Mouse (Mus musculus) C2C12 (cell line): ENCODE measurements around the gene Nectin2. TPM values are rescaled to one million over a fixed set of nuclear protein-coding genes. Genes with fewer than 3 reads are reported as not detected.
"Not testable (repeated sequence)": the region's sequence is repeated elsewhere in the genome, so short reads cannot be mapped to it uniquely, and the experiment has no call there.

Experiments used
- H3K27me3 ChIP-seq: one replicate; pipeline ENCODE4 v1.6.1; 2011; ENCODE audit not compliant: control insufficient read depth, insufficient read depth, insufficient read length
- H3K36me3 ChIP-seq: one replicate; pipeline ENCODE4 v1.6.1; 2011; ENCODE audit not compliant: control insufficient read depth, insufficient read depth
- H3K4me3 ChIP-seq: one replicate; pipeline ENCODE4 v1.5.1; 2011; ENCODE audit warnings: mild to moderate bottlenecking, control low read depth; ENCODE audit not compliant: poor library complexity, insufficient read depth, severe bottlenecking
- H3K79me2 ChIP-seq: one replicate; pipeline ENCODE4 v1.6.1; 2011; ENCODE audit not compliant: control insufficient read depth, insufficient read depth
- H3K79me3 ChIP-seq: one replicate; pipeline ENCODE4 v1.6.1; 2011; ENCODE audit warnings: low read depth, control low read depth
- H3ac ChIP-seq: one replicate; pipeline ENCODE3; 2011; ENCODE audit warnings: low read depth; ENCODE audit not compliant: control insufficient read depth, insufficient read length
- CEBPB ChIP-seq: IDR thresholded peaks from one replicate; pipeline ENCODE4 v1.6.1; 2011; ENCODE audit warnings: low read depth, mild to moderate bottlenecking, control low read depth, moderate library complexity
- CTCF ChIP-seq: IDR thresholded peaks from one replicate; pipeline ENCODE4 v1.5.1; 2011; ENCODE audit not compliant: control insufficient read depth, insufficient read depth, insufficient read length
- FOSL1 ChIP-seq: IDR thresholded peaks from one replicate; pipeline ENCODE4 v1.8.0; 2011; ENCODE audit warnings: mild to moderate bottlenecking, low read length; ENCODE audit not compliant: poor library complexity, insufficient read depth, severe bottlenecking
- MAX ChIP-seq: IDR thresholded peaks from one replicate; pipeline ENCODE4 v1.6.1; 2011; ENCODE audit warnings: mild to moderate bottlenecking, control low read depth
- MYOD1 ChIP-seq: IDR thresholded peaks from one replicate; pipeline ENCODE4 v1.6.1; 2011; ENCODE audit warnings: low read depth; ENCODE audit not compliant: control insufficient read depth, insufficient read length
- MYOG ChIP-seq: IDR thresholded peaks from one replicate; pipeline ENCODE4 v1.6.1; 2011; ENCODE audit not compliant: control insufficient read depth, insufficient read length; ENCODE audit errors: extremely low read depth
- USF1 ChIP-seq: IDR thresholded peaks from one replicate; pipeline ENCODE4 v1.6.1; 2011; ENCODE audit warnings: low read depth, mild to moderate bottlenecking, control low read depth, moderate library complexity
- polyA plus RNA-seq: library from polyadenylated mRNA; unstranded; fragments of >200 nt; fragmentation: generic; extraction: Trizol; gene quantifications from one replicate; pipeline ENCODE4 v1.2.1, GENCODE M21; 2012; ENCODE audit warnings: missing spikeins

Nectin2 gene
- polyA plus RNA-seq, 1 experiment, result 26.7 TPM

DNA sequence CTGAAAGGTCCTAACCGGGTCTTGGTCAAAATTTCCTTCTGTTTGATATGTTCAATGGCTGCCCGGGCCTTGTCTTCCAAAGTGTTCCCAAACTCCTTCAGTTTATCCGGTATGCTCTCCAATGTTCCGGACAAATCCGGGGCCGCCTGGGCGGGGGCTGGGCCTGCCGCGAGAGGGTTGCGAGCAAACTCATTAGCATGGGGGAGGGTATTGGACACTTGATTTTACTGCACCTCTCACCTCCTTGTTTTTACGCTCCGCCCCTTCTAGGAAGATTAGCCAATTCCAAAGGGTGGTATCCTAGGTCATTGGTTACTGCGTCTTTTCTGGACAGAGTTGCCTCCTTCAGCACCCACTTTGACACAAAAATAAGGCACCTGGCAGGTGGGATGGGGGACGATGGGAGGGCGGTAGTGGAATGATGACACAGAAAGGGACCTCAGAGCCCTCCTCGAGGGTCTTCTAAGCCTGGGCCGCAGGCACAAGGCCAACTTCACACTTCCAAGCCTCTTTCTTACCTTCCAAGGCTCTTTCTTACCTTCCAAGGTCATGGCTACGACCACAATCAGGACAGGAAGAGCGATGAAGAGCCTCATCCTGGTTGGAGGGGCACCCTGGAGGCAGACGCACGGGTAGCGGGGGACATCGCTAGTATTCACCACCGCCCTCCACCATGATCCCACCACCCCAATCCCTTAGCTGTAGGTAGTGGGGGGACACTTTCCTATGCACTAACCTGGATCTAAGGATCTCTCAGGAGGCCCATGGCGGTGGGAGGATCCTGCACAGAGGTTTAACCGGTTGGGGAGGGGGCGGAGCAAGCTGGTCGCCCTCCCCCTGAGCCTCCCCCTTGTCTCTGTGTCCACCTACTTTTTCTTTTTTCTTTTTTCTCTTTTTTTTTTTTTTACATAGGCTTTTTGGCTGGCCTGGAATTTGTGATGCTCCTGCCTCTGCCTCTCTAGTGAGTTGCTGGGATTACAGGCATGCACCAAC, 58.1 kb downstream of the Nectin2 start, which contains the start of gene Apoc1:
Apoc1 (minus strand) TSS at position 788 of the 993 bp plus-strand sequence.
- no peak within 1 kb of the TSS for H3ac ChIP-seq
- no peaks in the 10 kb centered on the region for H3K79me2 ChIP-seq
- H3K79me3 ChIP-seq, result no peaks in the 10 kb centered on the region
- peaks cover 4% of the 10 kb centered on the region for H3K27me3 ChIP-seq
- H3K36me3 ChIP-seq, result no peaks in the 10 kb centered on the region
- TF ChIP-seq MYOG (no peak), CEBPB (no peak), CTCF (no peak), FOSL1 (no peak), MYOD1 (no peak), USF1 (no peak), MAX (no peak)
- H3K4me3 ChIP-seq, result no peak within 1 kb of the TSS

- Histone ChIP-seq H3K36me3 (no peaks in the 10 kb centered on the region), H3ac (no peak overlapping the region), H3K4me3 (no peak overlapping the region), H3K27me3 (peaks cover 4% of the 10 kb centered on the region), H3K79me2 (no peaks in the 10 kb centered on the region), H3K79me3 (no peaks in the 10 kb centered on the region)
- TF ChIP-seq MAX (no peak), CEBPB (no peak)
Measured at GRCm38 (mm10) chr7:19691434-19691833, 58.8 kb downstream of the Nectin2 start.

DNA sequence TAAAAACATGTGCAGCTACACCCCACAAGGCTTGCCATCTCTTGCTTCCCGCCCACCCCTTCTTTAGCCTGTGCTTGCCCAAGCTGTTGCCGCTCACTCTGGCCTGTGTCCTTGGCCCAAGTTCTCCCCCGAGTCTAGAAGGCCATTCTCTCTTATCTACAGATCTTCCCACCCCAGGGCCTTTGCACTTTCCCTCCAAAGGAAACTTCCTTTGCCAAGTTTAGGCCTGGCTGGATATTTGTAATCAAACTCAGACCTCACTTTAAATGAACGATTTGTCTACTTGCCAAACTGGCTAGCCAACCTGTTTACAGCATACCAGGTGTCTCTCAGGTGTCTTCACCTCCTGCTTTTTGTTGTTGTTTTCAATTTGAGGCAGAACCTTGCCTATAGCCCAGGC, 59.4 kb downstream of the Nectin2 start:
- no peaks in the 10 kb centered on the region for H3K36me3 ChIP-seq
- no peak overlapping the region for H3K4me3 ChIP-seq
- no peaks in the 10 kb centered on the region for H3K79me3 ChIP-seq
- H3ac ChIP-seq, result no peak overlapping the region
- TF ChIP-seq MYOG (no peak), MYOD1 (no peak), CEBPB (no peak), USF1 (no peak), CTCF (no peak), MAX (no peak), FOSL1 (no peak)
- H3K79me2 ChIP-seq, result no peaks in the 10 kb centered on the region
- peaks cover 4% of the 10 kb centered on the region for H3K27me3 ChIP-seq

GRCm38 (mm10) chr7:19688611-19689010, 61.7 kb downstream of the Nectin2 start:
- H3K36me3 ChIP-seq, result no peaks in the 10 kb centered on the region
- H3K4me3 ChIP-seq, result no peak overlapping the region
- no peaks in the 10 kb centered on the region for H3K79me3 ChIP-seq
- no peaks in the 10 kb centered on the region for H3K79me2 ChIP-seq
- no peak for TF ChIP-seq USF1
- TF ChIP-seq MYOG, result no peak
- TF ChIP-seq CEBPB, result no peak
- no peak for TF ChIP-seq FOSL1
- TF ChIP-seq MYOD1, result no peak
- TF ChIP-seq CTCF, result no peak
- TF ChIP-seq MAX, result no peak
- H3K27me3 ChIP-seq, result peaks cover 13% of the 10 kb centered on the region
- H3ac ChIP-seq, result no peak overlapping the region

GRCm38 (mm10) chr7:19688101-19688500, 62.2 kb downstream of the Nectin2 start:
- H3K4me3 ChIP-seq, result no peak overlapping the region
- no peaks in the 10 kb centered on the region for H3K79me2 ChIP-seq
- TF ChIP-seq CEBPB (no peak), FOSL1 (no peak), MYOG (no peak), MAX (no peak), MYOD1 (no peak), USF1 (no peak), CTCF (no peak)
- no peak overlapping the region for H3ac ChIP-seq
- H3K36me3 ChIP-seq, result no peaks in the 10 kb centered on the region
- H3K27me3 ChIP-seq, result peaks cover 13% of the 10 kb centered on the region
- H3K79me3 ChIP-seq, result no peaks in the 10 kb centered on the region

DNA sequence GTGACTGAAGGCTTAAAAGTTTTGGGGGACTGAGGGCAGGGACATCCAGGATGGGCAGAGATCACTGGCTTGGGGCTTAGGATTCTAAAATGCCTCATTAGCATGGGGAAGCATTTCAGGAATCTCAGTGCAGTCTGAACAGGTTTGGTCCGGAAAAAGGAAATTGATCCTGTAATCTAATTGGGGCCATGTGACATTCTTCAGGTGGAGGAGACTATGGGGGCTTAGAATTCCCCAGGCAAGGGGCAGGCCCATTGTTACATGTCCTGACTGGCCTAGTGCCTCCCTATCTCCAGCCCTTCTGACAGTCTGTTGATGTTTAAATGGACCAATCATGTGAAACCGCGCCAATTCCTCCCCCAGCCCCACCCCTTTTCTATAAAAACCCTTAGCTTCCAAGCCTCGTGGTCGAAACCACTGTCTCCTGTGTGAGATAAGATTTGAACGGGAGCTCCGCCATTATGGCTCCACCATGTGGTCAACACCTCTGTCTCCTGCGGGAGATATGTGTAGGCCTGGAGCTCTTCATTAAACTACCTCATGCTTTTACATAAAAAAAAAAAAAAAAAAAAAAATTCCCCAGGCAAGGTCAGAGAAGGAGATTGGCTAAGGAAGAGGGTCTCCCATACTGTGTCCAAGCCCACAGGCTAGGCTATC, 63.2 kb downstream of the Nectin2 start:
- H3K79me2 ChIP-seq, H3K79me3 ChIP-seq, H3ac ChIP-seq, H3K4me3 ChIP-seq, H3K36me3 ChIP-seq: not testable (repeated sequence)
- H3K27me3 ChIP-seq, result peaks cover 13% of the 10 kb centered on the region
